Mouse (Mus musculus) liver, adult 2 months (tissue): ENCODE data around the gene Hist1h2bn. TPM values are rescaled to one million over a fixed set of nuclear protein-coding genes. Genes with fewer than 3 reads are reported as not detected.
"Not testable (repeated sequence)": the region's sequence is repeated elsewhere in the genome, so short reads cannot be mapped to it uniquely, and the experiment has no call there.

ENCODE experiments used
- DNase-seq: peaks from one replicate; pipeline ENCODE4 v3.0.0-alpha.2; 2011; ENCODE audit warnings: low read depth, low spot score; ENCODE audit errors: extremely low read depth
- H3K27ac ChIP-seq: fragments of 200-500 bp; replicated peaks from 2 replicates; pipeline ENCODE4 v1.5.1; 2012; ENCODE audit warnings: low read depth, mild to moderate bottlenecking, control low read depth, inconsistent platforms, low read length; ENCODE audit not compliant: insufficient read depth
- H3K27me3 ChIP-seq: fragments of 200-500 bp; 2 replicates; pipeline ENCODE4 v1.6.1; 2012; ENCODE audit warnings: mild to moderate bottlenecking, moderate library complexity, low read length, inconsistent platforms; ENCODE audit not compliant: control insufficient read depth, insufficient read depth
- H3K36me3 ChIP-seq: fragments of 200-500 bp; 2 replicates; pipeline ENCODE4 v1.6.1; 2012; ENCODE audit warnings: low read length, inconsistent platforms; ENCODE audit not compliant: control insufficient read depth, insufficient read depth
- H3K4me1 ChIP-seq: fragments of 200-500 bp; 2 replicates; pipeline ENCODE4 v1.6.1; 2011; ENCODE audit warnings: low read length; ENCODE audit not compliant: control insufficient read depth, insufficient read depth
- H3K4me3 ChIP-seq: fragments of 200-500 bp; 2 replicates; pipeline ENCODE4 v1.5.1; 2011; ENCODE audit warnings: low read depth, mild to moderate bottlenecking, control low read depth, low read length, moderate library complexity; ENCODE audit not compliant: insufficient read depth
- H3K79me2 ChIP-seq: fragments of 200-500 bp; 2 replicates; pipeline ENCODE4 v1.6.1; 2012; ENCODE audit warnings: inconsistent platforms, mild to moderate bottlenecking, low read length, moderate library complexity; ENCODE audit not compliant: control insufficient read depth, insufficient read depth
- H3K9ac ChIP-seq: fragments of 200-500 bp; 2 replicates; pipeline ENCODE4 v1.6.1; 2012; ENCODE audit warnings: low read depth, mild to moderate bottlenecking, control low read depth, inconsistent platforms, low read length
- CTCF ChIP-seq: fragments of 200-500 bp; IDR thresholded peaks from 2 replicates; pipeline ENCODE4 v1.5.1; 2011; ENCODE audit warnings: low read depth, low read length, control low read depth
- POLR2A ChIP-seq: fragments of 200-500 bp; IDR thresholded peaks from 2 replicates; pipeline ENCODE4 v1.6.1; 2011; ENCODE audit warnings: low read length, control low read depth; ENCODE audit not compliant: insufficient read depth; ENCODE audit errors: extremely low read depth
- WGBS: fragments of 180-500 bp; shearing (Covaris S2); methylation state at CpG from one replicate; pipeline ENCODE4 v1.1.7; 2018; 5-methylcytosine and 5-hydroxymethylcytosine counted together
- polyA plus RNA-seq: library from polyadenylated mRNA; depleted of rRNA; stranded (reverse); fragments of >200 nt; gene quantifications from 2 replicates; pipeline ENCODE4 v1.2.3, GENCODE M21; 2012
- total RNA-seq: library from RNA; depleted of rRNA; stranded (reverse); fragments of >200 nt; gene quantifications from 2 replicates; pipeline ENCODE4 v1.2.3, GENCODE M21; 2014

Hist1h2bn gene
- total and polyA plus RNA-seq, 2 experiments, result 4.6 TPM; not detected in 1

- peak; percentile 31 for DNase-seq
- no peak within 1 kb of the TSS for H3K27ac ChIP-seq
- no peaks in the 10 kb centered on the region for H3K79me2 ChIP-seq
- peak within 1 kb of the TSS; percentile 57 for H3K4me3 ChIP-seq
- H3K27me3 ChIP-seq, result no peaks in the 10 kb centered on the region
- H3K9ac ChIP-seq, result peak within 1 kb of the TSS; percentile 69
- 1% methylated on average over 44 of the region's 44 CpGs for WGBS
- H3K4me1 ChIP-seq, result peaks cover 7% of the 10 kb centered on the region
- H3K36me3 ChIP-seq, result no peaks in the 10 kb centered on the region
- TF ChIP-seq POLR2A, result 0 out of 2 replicates have a peak, but pooled peaks have one; percentile 30
- no peak for TF ChIP-seq CTCF
These were observed 26.1 kb downstream of the Hist1h2bn start, which contains the start of gene Hist1h1b for GRCm38 (mm10) chr13:21779767-21780731. Gene Hist1h1b (minus strand): TSS chr13:21780625.

GRCm38 (mm10) chr13:21781021-21781555, 27.2 kb downstream of the Hist1h2bn start:
- WGBS, result 54% methylated on average over 6 of the region's 6 CpGs
- no peak overlapping the region for H3K27ac ChIP-seq
- no peaks in the 10 kb centered on the region for H3K79me2 ChIP-seq
- no peaks in the 10 kb centered on the region for H3K27me3 ChIP-seq
- DNase-seq, result no peak
- H3K9ac ChIP-seq, result no peak overlapping the region
- H3K4me3 ChIP-seq, result no peak overlapping the region
- TF ChIP-seq POLR2A (no peak), CTCF (no peak)
- no peaks in the 10 kb centered on the region for H3K36me3 ChIP-seq
- peaks cover 7% of the 10 kb centered on the region for H3K4me1 ChIP-seq

- Histone ChIP-seq H3K4me1 (peaks cover 7% of the 10 kb centered on the region), H3K4me3 (no peak overlapping the region), H3K36me3 (no peaks in the 10 kb centered on the region), H3K27ac (no peak overlapping the region), H3K79me2 (no peaks in the 10 kb centered on the region), H3K27me3 (no peaks in the 10 kb centered on the region), H3K9ac (no peak overlapping the region)
- DNase-seq, result no peak
- WGBS, result 54% methylated on average over 1 of the region's 1 CpGs
- TF ChIP-seq POLR2A, result no peak
- TF ChIP-seq CTCF, result no peak
These were observed 27.7 kb downstream of the Hist1h2bn start for GRCm38 (mm10) chr13:21781639-21782038.

- H3K4me3 ChIP-seq, result peak overlapping the region; percentile 40; the same call in 1 of the 2 replicates
- H3K9ac ChIP-seq, H3K27ac ChIP-seq, H3K79me2 ChIP-seq, DNase-seq, H3K27me3 ChIP-seq, H3K4me1 ChIP-seq, H3K36me3 ChIP-seq: not testable (repeated sequence)
- 10% methylated on average over 17 of the region's 35 CpGs for whole genome bisulfite sequencing
- 0 out of 2 replicates have a peak, but pooled peaks have one; percentile 42 for TF ChIP-seq POLR2A
These were observed 28.7 kb downstream of the Hist1h2bn start for GRCm38 (mm10) chr13:21782361-21783254.

- Histone ChIP-seq H3K79me2 (no peaks in the 10 kb centered on the region), H3K36me3 (no peaks in the 10 kb centered on the region), H3K4me3 (peak within 1 kb of the TSS; percentile 56; the same call in 1 of the 2 replicates), H3K9ac (no peak within 1 kb of the TSS), H3K27me3 (no peaks in the 10 kb centered on the region), H3K4me1 (peaks cover 8% of the 10 kb centered on the region), H3K27ac (no peak within 1 kb of the TSS)
- 0 out of 2 replicates have a peak, but pooled peaks have one; percentile 6 for TF ChIP-seq POLR2A
- no peak for TF ChIP-seq CTCF
- WGBS, result under 1% methylated on average over 17 of the region's 20 CpGs
- peak; percentile 70 for DNase-seq
These were observed 29.3 kb downstream of the Hist1h2bn start, which contains the start of gene Hist1h3i for GRCm38 (mm10) chr13:21783255-21783617. Gene Hist1h3i (minus strand): TSS chr13:21783370.
